Mouse (Mus musculus) layer of hippocampus, adult 11-12 months (tissue): ENCODE measurements at regions not wholly inside any gene's neighbourhood (a gene's known extent, or its start where the extent isn't known, plus 50 kb on each side); places are given as distances from the start of the nearest gene placed in this dataset.

Experiments used
- DNase-seq: peaks from one replicate; pipeline ENCODE4 v3.0.0; 2022; ENCODE audit warnings: low spot score

DNA sequence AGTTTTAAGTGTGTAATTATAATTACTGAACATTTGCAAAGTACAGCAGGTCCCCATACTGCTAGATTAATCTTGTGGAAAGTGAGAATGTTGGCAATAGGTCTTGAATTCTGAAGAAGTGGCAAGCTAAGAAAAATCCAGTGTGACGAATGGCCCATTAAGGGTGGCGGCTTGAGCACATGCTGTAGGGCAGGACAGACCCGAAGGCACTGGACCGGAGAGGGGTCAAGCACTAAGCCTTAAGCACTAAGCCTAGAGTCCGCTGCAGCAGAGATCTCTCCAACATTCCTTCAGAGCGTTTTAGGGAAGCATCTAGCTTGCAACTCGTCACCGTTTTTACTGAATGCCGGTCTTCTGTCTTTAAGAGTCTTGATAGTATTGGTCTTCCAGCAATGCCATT lies 105.6 kb downstream of the Aldh8a1 start:
- no peak for DNase-seq

DNA sequence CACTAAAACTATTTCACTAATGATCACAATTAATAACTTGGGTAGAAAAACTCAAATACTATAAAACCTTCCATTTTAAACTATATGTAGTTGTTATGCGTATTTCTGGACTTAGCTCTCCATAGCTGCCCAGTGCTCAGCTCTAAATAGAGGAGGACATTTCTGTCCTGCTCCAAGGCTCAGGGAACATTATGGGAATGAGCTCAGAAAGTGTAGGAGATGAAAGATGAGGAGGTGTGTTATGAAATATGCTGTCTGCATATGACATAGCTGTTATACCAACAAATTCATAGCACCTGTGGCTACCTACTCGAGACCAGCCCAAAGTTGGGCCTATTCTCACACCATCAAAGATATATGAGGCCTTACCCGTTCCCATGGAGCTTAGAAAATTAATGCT lies 106.3 kb downstream of the Aldh8a1 start:
- no peak for DNase-seq

DNA sequence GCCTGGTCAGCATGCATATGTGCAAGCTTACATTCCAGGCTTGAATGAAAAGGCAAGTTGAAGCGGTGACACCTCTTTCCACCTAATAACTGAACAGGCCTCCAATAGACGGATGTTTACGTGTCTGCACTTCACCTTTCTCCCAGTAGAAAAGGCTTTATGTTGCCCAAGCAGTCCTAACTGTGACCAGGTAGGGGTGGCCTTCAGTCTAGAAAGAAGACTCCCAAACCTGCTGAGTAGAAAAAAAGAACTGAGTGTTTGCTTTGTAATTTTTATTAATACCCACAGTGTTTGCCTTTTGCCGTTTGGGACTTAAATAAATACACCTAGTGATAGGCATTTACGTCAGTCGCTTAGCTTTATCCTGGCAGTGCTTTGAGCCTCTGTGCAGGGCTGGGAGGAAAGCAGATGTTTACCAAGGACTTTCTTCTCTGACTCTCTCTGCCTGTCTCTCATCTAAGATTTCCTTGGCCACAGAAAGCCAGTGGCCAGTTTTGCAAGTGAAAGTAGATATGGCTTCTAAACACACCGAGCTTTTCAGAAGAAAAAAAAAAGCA lies 104.5 kb upstream of the 1700020N01Rik start:
- no peak for DNase-seq

DNA sequence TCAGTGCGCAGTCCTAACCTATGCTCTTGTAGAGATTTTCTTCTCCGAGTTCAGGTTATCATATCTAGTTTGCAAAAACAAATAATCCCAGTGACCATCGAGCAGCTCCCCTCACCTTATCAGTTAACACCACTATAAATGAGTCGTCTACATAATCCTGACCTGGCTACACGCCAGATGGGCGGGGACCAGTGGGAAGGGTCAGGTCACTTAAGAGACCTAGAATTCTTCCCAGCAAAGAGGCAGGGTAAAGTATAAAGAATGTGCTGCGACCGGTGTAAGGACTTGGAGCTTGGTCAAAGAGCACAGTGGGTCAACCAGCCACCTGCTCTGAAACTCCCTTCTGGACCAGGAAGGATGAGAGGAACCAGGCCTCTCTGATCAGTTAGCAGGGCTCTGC lies 102.0 kb upstream of the 1700020N01Rik start:
- DNase-seq, result no peak

DNA sequence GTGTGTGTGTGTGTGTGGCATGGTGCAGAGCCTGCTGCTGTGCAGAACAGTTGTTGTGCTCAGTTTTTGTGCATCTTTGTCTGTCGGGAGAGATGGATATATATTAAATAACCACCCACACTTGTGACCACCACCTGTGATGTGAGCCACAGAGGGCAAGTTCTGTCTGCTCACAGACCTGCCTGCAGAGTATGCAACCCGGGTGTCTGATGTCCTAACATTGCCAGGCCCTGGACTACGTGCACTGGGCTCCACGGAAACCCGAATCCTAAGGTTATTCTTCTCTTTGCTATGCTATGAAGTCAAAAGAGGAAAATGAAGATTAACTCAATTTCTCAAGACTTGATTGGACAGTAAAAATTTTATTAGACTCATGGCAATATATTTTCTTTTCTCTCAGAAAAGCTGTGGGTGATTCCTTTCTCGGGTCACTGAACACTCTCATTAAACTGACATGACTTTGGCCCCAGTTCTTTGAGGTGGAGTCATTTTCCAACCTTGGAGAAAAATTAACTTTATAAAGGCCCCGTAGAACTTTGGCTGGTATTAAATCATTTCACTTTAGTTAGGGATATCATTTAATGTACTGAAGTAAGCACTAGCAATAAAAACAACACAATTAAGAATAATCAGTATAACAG lies 100.6 kb upstream of the 1700020N01Rik start:
- no peak for DNase-seq

DNA sequence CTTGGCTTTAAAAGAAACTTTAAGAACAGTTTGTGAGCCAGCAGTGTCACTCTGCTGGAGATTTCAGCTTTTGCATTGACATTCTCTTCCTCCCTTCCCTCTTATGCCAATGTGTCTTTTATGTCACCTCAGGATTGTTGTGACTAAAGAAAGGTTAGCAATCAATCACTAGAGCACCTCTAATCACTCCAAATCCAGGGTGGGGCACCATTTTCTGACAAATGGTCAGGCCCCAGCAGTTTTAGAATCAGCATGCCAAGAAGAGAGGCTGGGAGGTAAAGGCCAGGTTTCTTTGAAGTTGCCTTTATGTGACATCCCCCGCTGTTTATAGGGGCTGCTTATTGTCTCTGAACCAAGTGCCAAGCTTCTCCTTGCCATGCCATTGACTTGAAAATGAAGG lies 98.4 kb upstream of the 1700020N01Rik start:
- no peak for DNase-seq

DNA sequence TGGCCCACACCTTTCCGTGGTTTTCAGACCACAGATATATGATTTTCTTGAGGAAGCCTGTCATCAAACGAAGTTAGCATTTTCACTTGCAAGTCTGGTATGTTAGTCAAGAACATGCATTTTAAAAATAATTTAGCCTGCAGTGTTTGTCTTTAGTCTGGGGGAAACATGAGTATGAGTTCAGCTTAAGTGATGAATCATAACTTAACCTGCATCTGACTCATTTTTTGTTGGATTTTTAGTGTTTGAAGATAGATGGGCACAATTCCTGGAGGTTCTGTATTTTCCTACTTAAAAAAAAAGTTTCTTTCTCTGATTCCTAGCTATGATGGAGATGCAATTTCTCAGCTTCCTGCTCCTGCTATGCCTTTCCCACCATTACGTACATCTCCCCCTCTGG lies 95.8 kb upstream of the 1700020N01Rik start:
- DNase-seq, result no peak

DNA sequence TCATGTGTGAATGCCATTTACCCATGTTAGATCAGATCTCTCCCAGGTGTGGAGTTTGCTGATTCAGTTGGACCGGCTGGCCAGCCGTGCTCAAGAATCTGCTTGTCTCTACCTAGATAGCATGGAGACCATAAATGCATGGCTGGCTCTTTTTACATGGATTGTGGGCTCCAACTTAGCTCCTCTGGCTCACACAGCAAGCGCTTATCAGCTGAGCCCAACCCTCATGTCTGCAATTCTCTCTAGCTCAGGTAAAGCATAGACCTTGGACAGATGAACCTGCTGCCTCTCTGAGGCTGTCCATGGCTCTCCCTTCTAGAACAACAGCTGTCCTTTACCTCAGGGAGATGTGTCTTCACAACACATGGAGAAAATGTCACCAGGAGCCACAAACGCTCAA lies 94.8 kb upstream of the 1700020N01Rik start:
- DNase-seq, result no peak

DNA sequence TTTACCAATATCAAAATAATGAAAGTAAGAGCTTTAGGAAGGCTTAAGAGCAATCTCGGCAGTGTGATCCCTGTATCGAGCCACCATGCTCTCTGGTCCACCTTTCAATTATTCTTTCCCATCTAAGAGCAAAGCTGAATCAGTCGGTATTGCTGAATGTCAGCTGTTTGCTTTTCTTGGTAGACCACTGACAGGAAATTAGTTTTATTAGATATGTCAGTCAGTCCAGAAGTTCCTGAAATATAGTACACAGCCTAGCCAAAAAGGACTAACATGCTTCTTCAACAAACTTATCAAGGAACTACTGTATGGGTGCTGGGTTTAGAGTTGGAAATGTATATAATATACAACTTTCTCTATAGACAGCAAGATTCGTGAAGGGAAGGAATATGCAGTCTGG lies 91.3 kb upstream of the 1700020N01Rik start:
- DNase-seq, result no peak

DNA sequence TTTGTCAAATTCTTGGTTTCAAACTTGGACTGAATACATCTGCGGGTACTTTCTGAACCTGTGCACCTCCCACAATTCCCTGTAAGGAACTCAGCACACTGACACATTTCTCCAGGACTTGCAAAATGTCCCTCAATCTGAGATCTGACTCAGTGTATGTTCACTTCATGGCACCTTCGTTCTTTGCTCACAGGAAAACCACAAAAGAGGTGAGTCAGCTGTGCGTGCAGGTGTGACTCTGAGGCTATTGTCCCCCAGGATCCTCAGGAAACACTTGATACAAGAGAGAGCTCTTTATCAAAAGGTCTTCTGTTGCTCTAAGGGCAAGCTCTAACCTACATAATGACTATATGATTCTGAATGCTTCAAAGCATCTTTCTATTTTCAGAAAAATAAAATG lies 88.5 kb upstream of the 1700020N01Rik start:
- no peak for DNase-seq

DNA sequence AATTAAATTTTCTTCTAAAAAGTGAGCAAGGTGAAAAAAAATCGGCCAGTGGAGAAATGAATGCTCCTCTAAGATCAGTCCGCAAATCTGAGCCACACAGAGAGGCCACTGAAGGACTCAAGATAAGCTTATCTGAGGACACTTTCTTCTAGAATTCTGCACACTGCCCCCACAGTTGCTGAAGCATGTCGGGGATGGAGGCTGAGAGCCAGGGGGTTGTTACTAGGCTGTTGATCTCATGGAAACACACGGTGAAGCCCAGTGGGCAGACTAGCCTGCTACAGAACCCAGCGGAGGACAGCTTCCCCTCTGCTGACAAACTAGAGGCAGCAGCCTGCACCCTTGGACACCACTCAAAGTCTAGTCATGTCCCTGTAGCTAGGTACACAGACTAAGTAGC lies 81.6 kb upstream of the 1700020N01Rik start:
- DNase-seq, result no peak

DNA sequence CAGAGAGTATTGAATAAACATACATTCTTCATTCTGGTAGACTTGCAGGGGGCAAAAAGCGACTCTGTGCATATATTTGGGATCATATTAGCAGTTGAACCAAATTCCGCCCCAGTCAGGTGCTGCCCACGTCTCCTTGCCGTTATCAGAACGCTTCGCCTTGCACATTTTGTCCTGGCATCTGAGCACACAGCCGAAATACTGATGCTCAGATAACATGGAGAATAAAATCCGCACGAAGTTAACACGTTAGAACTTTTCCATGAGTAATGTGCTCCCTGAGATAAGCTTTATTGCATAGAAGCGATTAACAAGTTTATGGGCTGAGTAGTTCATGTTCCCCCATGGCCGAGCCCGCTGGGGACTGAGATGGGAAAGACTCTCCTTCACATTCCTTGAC lies 80.5 kb upstream of the 1700020N01Rik start:
- DNase-seq, result no peak

DNA sequence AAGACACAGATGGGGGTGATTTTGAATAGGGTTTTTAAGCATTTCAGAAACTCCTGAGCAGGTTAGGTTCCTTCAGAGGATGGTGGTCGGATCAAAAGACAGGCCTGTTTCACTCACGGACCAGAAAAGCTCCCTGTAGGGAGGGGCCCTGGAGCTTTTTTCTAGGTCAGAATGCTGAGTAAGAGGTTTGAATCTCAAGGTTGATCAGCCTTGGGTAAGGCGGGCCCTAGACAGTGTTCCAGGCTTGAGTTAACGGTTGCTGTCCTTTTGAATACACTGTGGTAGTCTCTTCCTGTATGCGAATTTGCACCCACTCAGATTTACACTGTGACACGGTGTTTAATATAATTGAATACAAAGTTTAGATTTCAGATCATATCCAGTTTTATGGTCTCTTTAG lies 75.2 kb upstream of the 1700020N01Rik start:
- DNase-seq, result no peak

DNA sequence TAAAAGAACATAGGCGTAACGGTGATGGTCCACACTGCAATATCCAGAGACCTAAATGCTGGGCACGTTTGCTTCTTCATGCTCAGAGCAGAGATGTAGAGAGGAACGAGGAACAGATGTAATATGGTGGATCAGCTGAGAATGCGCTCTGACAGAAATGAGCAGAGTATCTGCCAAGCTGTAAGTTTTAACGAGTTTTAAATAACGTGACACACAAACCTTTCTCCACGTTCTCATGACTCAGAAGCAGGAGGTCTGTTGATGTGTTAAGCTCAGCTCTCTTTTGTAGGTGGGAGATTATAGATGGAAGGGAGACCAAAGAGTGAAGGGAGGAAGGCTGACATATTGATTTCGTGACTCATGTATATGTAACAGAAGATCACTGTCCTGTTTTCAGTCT lies 72.1 kb upstream of the 1700020N01Rik start:
- no peak for DNase-seq

DNA sequence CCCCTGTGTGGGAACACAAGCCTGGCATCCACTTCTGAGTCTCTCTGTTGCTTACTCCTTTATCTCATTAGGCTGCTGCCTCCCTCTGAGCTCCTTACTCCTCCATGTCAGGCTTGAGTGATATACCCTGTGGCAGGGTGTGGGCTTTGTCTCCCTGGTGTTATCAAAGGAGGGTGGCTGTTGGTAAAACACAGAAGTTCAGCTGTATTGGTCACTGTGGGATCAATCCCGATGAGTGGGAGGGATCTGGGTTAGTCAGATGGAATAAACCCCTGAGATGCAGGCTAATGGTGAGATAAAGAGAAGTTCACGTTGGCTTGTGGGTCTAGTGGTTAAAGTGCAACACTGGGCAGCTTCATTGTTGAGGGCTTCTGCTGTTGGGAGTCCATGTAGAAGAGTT lies 67.4 kb upstream of the 1700020N01Rik start:
- no peak for DNase-seq

DNA sequence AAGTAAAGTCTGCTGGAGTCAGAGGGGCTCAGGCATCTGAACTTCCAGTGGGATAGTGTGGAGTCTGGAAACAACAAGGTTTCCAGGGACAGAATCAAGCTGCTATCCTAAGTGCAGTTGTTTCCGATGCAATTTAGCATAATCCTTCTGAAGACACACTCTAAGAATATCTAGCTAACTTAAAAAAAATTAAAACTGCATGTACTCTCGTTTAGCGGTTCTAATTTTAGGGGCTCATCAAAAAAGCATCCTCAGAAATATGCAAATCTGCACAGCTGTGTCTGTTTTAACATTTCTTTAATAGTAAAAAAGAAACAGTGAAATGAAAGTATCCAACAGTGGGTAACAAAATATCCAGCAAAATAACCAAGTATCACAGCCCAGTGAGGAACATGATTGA lies 64.5 kb upstream of the 1700020N01Rik start:
- DNase-seq, result no peak

DNA sequence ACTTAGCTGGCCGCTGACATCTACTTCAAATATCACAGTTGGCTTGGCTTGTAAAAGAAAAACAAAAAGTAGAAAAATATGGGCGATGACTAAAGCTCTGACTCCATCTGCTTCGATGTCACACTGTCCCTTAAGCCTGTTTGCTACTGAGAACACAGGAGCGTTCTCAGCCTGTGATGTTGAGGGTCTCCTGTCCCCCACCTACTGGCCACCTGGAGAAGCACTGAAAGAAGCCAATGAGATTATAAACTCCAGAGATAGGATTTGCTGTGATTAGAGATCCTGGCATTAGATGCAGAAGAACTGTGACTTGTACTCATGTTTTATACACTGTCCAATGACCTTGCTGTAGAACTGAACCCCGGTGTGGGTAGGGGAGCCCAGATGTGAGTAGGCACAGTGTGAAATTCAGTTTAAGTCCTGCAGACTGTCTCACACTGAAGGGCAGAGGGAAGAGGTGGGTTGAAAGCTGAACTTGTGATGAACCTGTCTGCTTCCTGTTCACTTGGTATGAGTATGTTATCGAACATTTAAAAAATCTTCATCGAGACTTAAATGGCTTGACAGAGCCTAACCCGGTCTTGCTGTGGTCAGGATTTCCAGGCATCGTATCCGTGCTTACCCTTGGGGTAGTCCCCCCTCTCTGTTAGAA lies 63.7 kb upstream of the 1700020N01Rik start:
- DNase-seq, result no peak

DNA sequence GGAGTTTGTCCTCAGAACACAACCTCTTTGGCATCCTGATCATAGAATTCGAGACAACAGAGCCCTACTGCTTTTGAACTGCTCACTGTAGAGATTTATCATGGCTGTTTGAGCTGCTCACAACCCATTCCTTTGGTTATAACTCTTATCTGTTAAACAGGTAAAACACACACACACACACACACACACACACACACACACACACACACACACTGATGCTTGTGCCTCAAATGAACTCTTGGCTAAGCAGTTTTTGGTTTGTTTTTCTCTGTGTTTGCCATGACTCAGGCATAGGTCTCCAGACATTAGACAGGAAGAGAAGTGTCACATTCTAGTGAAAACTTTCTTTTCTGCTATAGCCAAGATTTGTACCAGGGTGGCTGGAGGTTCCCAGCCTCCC lies 60.8 kb upstream of the 1700020N01Rik start:
- DNase-seq, result no peak

DNA sequence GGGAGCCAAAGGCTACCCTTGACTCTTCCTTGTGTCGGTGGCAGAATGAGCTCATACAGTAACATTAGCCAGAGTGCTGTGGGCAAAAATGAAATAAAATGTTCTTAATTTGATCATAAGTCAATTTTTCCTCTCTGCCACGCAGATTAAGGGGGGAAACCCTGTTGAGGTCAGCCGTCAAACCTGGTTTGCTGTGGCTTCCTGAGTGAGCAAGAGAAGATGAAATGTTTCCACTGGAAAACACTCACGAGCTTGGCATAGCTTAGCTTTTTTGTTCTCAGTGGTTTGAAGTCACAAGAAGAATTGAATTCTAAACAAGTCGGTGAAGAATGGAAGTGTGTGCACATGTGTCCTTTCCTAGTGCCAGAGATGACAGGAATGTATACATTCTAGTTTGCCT lies 57.3 kb upstream of the 1700020N01Rik start:
- no peak for DNase-seq

DNA sequence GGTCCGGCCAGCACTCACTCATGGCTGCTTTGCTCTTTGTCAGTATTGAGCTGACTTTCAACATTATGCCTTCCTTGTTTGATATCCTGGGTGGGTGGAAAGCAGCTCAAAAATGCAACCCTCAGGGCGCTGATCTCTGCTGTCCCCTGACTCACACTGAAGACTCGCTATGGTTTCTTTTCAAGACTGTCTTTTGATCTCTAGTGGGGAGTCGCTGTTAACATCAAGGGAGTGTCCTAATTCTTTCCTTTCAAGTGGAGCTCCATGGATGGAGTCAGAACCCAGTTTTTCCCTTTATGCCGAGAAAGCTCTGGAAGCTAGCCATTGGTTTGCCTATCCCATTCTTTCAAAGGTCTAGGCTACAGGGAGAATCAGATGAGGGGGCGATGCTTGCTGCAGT lies 54.5 kb upstream of the 1700020N01Rik start:
- DNase-seq, result no peak
